Mouse (Mus musculus): Measurements from ENCODE around the gene Sh2d3c.

The Sh2d3c gene

DNA sequence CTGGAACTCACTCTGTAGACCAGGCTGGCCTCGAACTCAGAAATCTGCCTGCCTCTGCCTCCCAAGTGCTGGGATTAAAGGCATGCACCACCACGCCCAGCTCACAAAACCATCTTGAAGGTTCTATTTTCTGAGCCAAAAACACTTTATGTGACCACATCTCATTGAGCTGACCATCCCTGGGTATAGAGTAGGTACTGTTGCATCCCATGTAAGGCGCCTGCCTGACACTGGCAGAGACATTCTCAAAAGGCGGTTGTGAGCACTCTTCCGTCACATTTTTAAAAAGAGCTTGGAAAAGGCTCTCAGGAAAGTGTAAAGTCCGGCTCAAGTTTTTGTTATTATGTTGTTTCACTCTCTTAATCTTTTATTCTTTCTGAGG lies 35.8 kb downstream of the Sh2d3c start:
- DNase-seq (ENCODE audit: low spot score in 2 of 2): no peak

DNA sequence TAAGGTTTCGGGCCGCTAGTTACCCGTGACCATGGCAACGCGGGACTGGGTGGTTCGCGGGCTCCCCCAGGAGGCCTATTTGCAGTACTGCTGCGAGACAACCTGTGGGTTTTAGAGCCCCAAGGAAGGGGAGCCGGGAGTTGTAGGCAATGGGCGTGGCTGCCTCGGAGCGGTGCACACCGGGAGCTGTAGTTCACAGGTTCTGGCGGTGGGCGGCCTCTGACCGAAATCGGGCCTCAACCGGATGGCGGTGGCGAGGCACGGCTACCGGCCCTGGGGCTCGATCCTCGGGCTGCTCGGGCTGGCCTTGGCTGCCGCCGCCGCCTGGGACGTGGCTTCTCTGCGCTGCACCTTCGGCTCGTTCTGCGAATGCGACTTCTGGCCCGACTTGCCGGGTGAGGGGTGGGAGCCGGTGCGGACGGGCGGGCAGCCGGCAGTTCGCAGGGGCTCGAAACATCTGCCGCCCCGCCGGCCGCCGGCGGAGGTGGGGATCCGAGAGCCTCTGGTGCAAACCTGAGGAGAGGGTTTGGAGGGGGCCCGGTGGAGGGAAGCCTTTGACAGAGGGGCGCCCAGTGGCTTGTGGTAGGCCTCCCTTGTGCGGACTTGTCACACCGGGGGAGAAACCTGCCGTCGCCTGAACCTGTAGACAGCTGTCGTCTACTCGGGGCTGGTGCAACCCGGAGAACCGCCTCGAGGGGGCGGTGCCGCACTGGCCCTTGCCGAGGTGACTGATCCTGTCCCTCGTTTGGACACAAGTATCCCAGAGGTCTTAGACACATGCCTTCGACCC lies 36.4 kb downstream of the Sh2d3c start, which contains the start of gene Tor2a:
Gene Tor2a, plus strand, starts transcription at position 179 of the 790 bp plus-strand sequence.
- peak; percentile 94 to 98 for DNase-seq (ENCODE audit: low spot score in 2 of 2)

DNA sequence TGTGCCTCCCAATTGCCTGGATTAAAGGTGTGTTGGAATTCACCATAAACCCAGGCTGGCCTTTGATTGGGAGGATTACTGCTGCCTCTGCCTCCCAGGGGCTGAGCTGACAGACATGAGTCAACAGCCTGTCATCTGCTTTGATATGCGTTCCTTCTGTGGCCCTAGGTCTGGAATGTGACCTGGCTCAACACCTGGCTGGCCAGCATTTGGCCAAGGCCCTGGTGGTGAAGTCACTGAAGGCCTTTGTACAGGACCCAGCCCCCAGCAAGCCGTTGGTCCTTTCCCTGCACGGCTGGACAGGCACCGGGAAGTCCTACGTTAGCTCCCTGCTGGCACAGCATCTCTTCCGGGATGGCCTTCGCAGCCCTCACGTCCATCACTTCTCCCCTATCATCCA lies 37.6 kb downstream of the Sh2d3c start:
- DNase-seq (ENCODE audit: low spot score in 2 of 2): no peak

DNA sequence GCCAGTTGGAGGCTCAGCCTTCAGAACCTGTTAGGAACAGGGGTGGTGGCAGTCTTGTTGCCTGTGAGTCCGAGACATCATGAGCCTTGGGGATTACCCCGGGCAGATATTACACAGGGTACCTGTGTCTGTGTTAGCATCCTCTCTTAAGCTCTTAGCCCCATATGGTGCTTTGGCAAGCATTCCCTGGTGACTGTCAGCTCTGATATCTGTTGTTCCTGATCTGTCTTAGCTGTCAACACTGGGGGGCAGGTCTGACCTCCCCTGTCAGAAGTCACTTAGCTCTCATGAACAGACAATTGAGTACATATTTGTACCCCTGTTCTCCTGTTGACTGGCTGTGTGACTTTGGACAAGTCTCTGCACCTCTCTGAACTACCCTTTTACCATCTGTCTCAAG lies 38.1 kb downstream of the Sh2d3c start:
- no peak for DNase-seq (ENCODE audit: low spot score in 2 of 2)

DNA sequence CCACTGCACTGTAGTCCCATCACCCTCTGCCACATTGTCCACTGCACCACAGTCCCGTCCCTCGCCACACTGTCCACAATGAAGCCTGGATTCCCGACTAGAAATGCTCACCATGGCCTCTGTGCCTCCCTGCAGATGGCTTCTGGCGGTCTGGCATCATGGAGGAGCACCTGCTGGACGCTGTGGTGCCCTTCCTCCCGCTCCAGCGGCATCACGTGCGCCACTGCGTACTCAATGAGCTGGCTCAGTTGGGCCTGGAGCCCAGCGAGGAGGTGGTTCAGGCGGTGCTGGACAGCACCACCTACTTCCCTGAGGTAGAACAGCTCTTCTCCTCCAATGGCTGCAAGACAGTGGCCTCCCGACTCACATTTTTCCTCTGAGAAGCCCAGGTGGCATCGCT lies 40.5 kb downstream of the Sh2d3c start:
- no peak for DNase-seq (ENCODE audit: low spot score in 2 of 2)

DNA sequence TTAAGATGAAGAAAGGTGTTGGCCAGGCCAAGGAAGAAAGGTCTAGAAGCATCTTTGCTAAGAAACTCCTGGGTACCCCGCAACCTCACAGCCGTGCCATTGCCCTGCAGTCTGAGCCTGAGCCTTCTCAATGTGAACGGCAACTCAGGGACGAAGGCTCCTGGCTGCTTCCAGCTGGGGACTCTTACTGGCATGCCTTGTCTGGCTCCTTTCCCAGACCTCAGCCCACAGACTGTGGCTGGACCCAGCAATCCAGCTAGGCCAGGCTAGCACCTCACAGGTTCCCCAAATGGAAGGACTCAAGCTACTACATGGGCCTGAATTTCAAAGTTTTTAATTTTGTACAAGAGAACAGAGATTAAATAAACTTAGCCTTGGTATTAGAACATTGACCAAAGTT lies 41.0 kb downstream of the Sh2d3c start:
- no peak for DNase-seq (ENCODE audit: low spot score in 2 of 2)

DNA sequence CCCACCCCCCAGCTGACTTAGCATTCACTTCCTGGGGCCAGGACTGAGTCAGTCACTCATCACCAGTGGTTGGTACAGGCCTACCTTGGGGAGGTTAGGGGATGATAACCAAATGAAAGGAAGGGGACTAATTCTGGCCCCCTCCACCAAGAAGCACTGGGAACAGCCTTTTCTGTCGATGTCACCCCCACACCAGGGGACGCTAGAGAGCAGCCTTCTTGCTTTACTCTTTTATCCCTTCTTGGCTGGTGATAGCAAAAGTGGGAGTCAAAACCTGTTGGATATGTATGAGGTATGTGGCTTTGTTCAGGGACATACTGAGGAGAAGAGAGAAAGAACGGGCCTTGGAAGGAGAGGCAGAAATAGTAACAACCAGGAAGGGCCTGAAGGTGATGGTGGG lies 42.5 kb downstream of the Sh2d3c start:
- DNase-seq (ENCODE audit: low spot score in 2 of 2): no peak

DNA sequence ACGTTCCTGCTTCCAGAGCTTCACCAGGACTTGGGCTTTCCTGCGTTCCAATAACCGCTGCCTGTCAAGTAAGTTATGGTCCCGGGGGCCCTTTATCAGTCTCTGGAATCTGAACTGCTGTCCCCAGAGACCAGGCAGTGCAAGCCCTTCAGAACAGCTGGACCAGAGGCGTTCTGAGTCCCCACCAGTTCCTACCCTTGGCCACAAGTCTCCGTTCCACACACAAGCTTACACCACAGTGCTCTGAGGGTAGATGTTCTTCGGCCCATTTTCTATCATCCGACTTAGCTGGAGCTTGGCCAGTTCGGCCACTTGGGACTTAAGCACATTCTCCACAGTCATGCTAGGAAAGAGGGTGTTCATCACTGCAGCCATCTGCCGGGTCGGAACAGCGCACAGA lies 46.4 kb downstream of the Sh2d3c start:
- DNase-seq (ENCODE audit: low spot score in 2 of 2): no peak

DNA sequence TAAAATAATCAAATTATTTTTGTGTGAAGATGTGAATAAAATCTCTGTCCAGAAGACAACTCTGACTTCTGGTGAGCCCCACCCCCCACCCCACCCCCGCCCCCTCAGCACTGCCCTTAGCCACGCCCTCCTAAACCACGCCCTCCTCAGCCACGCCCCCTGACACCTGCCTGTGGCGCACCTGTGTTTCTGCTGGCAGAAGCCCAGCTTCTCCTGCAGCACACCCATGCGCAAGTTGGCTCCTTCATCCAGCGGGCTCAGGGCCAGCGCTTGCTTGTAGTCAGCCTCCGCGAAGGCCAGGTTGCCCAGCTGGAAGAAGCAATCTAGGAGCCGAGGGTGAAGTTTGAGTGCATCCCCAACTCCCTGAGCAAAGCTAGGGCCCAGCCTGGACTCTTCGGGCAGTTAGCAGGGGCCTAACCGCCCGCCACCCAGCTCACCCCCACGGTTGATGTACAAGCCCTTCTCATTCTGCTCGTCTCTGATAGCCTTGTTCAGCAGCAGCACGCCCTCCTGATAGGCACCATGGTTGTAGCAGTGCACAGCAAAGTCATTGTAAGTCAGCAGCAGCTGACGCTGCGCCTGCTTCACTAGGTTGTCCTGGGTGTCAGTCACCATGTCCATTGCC lies 47.9 kb downstream of the Sh2d3c start:
- no peak for DNase-seq (ENCODE audit: low spot score in 2 of 2)

DNA sequence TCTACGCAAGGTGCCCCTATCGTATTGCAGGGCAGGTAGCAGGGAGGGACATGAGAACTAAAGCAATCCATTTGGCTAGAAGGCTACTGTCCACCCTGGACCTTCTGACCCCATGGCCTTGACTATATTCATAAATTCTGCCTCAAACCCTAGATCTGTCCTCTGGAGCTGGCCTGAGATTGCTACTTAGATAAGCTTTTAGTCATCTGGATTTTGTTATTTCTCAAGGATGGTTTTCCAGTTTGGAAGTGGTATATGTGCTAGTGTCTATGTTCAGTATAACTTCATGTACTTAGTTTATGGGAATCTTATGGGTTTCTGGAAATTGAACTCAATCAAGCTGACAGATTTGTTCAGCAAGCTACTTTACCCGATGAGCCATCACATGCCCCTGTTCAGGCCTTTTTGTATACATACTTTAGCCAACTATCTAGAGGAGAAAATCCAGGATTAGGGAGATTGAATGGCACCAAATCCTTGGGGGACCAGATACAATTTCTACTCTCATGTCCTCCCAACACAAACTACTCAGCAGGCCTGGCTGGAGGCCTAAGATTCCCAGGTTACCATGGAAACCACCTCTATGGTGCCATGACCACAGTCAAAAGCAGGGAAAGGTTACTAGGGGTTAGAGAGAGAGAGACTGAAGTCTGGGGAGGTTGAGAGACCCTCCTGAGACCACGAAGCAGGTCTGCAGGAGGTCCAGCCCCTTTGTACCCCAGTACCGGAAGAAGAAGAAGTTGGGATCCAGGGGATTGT lies 48.7 kb downstream of the Sh2d3c start:
- DNase-seq (ENCODE audit: low spot score in 2 of 2): no peak

DNA sequence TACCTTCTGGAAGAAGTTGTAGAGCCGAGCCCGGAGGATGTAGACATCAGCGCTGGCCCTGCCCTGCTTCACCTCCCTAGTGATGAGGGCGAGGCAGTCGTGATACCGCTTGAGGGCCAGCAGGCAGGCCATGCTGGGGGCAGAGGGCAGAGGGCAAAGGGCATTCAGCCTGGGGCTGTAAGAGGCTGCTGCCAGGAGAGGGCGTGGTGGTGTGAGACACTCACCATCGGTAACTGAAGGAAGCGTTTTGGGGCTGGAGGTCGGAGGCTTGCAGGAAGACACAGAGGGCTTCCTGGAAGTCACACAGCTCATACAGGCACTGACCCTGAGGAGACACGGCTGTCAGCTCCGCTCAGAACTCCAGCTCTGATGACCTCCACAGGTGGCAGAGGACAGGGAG lies 51.0 kb downstream of the Sh2d3c start:
- no peak for DNase-seq (ENCODE audit: low spot score in 2 of 2)

DNA sequence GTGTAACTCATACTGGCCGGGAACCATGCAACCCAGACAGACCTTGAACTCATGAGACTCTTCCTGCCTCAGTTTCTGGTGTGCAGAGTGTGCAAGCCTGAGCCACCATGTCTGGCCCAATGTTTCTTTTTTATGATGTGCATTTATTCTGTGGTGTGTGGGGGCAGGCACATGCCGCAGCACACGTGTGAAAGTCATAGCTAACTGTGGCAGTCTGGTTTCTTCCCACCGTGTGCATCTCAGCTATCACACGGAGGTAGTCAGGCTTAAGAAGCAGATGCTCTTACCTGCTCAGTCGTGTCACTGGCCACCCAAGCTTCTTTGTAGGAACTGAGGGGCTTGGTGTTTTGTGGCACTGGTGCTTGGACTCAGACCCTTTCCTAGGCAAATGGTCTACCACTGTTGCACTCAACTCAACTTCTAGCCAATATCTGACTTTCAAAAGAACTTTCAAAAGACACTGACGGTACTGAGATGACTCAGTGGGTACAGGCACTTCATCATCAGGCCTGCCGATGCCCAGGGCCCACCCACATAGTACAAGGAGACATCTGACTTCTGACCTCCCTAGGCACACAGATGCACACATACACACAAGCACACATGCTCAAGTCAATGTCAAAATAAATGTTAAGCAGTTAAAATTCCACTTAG lies 51.9 kb downstream of the Sh2d3c start:
- no peak for DNase-seq (ENCODE audit: low spot score in 2 of 2)

DNA sequence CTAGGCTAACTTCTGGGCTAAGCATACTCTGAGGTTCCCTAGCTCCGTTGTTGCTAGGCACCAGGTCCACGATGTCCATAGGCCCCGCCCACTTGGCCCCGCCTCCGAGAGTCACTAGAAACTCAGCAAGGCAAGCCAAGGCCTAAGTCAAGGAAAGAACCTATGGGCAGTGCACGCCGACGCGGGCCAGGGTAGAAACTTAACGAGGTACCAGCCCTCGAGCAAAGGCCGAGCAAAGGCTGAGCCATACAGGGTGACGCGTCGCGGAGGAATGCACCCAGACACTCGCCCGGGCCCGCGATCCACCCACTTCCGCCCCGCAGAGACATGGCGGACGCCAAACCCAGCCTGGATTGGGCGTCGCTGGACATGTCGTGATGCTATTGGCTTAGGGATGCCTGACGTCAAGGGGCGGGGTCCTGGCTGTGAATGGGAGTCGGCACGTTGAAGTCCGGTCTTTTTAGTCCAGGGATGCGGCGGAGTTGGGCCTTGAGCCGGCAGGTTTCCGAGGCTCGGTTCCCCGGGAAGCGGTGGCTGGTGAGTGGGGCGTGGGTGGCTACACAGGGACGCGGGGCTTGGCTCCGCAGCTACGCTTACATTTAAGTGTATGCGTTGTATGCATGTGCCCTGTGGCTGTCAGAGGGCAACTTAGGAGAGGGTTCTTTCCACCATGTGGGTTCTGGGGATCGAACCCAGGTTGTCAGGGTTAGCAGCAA lies 54.7 kb downstream of the Sh2d3c start, which contains the start of the genes Ttc16 and Ptrh1:
Gene Ttc16, minus strand, starts transcription at position 275 of the 716 bp plus-strand sequence.
Gene Ptrh1, plus strand, starts transcription at position 428 of the 716 bp plus-strand sequence.
- DNase-seq (ENCODE audit: low spot score in 2 of 2): peak; percentile 89 to 97

DNA sequence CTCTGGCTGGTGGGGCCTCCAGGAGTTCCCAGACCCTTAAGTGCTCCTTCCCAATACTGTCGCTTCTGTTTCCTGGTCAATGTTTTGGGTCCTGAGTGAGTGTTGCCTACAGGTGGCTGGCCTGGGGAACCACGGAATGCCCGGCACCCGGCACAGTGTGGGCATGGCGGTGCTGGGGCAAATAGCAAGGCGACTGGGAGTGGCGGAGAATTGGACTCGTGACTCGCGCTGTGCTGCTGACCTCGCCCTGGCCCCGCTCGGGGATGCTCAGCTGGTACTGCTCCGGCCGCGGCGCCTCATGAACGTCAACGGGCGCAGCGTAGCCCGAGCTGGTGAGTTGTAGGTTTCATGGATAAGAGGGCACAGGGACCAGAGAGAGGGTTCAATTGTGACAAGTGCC lies 55.3 kb downstream of the Sh2d3c start:
- no peak for DNase-seq (ENCODE audit: low spot score in 2 of 2)

DNA sequence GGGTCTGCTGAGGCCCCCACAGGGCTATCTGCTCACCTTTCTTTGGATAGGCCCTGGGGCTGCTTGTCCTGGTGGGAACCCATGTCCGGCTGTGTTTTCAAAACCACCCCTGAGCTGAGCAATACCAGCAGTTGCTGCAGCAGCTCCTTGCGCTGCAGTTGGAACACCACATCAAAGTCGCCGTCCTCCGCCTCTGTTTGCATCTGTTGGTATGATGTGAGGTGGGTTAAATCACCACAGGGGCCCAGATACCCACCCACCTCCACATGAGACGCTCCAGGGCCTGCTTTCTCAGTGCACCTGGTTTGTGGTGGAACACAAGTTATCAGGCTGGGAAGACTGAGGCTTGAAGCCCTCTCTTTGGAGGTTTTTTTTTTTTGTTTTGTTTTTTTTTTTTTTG lies 57.2 kb downstream of the Sh2d3c start:
- DNase-seq (ENCODE audit: low spot score in 2 of 2): no peak

DNA sequence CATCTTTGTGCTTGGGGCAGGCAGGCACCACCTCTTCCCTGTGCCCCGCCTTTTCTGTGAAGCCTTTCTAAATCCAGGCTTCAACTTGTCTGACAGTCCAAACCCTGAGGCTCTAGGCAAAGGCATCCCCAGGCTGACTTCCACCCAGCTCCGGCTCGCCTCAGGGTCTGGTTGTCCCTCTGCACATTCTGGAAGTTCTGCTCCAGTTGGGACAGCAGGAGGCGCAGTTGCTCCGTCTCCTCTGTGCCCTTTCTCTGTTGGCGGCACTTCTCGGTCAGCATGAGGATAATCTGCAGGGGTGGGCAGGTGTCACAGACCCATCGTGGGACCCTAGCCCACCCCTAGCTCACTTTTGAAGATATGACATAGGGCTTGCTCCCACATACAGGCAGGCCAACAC lies 58.3 kb downstream of the Sh2d3c start:
- DNase-seq (ENCODE audit: low spot score in 2 of 2): peak in 1 of 2 experiments; percentile 61

DNA sequence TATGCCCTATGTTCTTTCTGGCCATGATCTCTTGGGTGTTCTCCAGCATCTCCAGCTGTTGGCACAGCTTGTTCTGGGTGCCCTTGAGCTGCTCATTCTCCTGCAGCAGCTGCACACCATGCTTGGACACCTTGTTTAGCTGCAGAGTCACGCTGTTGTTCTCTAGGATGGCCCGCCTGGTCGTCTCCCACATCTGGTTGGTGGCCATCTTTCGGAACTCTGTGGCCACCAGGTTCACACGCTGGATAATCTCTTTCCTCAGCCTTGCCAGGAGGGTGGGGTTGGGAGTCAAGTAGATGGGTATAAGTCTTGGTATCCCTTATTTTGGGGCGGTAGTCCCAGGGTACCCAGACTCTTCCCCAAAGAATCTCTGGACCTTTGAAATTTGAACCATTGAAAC lies 58.9 kb downstream of the Sh2d3c start:
- DNase-seq (ENCODE audit: low spot score in 2 of 2): no peak

DNA sequence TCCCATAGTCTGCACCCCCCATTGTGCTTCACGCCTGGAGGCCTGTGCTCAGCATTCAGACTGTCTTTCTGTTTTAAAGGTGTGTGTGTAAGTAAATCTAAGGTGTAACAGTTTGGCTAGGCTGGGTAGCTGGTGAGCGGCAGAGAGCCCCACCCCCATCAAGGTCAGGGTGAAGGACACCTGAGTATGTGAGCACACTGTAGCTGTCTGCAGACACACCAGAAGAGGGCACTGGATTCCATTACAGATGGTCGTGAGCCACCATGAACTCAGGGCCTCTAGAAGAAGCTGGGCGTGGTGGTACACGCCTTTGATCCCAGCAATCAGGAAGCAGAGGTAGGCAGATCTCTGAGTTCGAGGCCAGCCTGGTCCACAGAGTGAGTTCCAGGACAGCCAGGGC lies 60.9 kb downstream of the Sh2d3c start:
- DNase-seq (ENCODE audit: low spot score in 2 of 2): no peak

DNA sequence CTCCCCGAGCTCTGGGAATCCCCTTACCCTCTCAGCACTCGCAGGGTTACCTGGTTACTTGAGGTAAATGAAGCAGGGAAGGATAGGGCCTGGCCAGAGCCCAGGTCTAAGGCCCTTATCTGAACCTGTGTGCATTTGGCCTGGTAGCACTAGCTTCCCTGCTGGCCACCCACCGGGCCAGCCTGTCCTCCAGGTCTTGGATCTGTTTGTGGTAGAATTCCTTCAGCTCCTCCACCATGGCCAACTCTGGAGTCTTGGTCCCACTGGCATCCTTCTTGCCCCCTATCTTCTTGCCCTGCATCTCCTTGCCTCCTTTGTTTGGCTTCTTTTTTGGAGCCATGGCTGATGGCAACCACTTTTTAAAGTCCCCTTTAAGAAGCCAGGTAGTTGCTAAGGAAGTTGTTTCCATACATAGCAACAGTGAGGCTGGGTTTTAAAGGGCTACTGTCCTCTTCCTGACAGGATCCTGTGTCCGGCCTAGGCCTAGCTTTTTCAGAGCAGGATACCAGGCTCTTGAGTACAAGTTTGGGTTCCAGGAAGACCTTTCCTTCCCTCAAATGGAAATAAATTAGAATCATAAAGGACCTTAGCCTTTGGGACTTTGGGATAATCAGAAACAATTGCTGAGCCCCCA lies 63.3 kb downstream of the Sh2d3c start, which contains the start of gene Cfap157:
Gene Cfap157, minus strand, starts transcription at position 381 of the 634 bp plus-strand sequence.
- peak in 1 of 2 experiments; percentile 35 for DNase-seq (ENCODE audit: low spot score in 2 of 2)

DNA sequence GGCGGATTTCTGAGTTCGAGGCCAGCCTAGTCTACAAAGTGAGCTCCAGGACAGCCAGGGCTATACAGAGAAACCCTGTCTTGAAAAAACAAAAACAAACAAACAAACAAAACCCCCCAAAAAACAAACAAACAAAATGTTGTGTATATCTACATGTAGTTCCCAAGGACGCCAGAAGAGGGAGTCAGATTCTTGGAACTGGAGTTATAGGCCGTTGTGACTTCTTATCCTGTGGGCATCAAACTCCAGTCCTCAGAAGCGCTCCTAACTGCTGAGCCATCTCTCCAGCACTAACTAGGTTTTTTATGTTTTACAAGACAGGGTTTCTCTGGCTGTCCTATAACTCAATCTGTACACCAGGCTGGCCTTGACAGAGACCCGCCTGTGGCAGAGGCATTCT lies 66.3 kb downstream of the Sh2d3c start:
- DNase-seq (ENCODE audit: low spot score in 2 of 2): no peak

DNA sequence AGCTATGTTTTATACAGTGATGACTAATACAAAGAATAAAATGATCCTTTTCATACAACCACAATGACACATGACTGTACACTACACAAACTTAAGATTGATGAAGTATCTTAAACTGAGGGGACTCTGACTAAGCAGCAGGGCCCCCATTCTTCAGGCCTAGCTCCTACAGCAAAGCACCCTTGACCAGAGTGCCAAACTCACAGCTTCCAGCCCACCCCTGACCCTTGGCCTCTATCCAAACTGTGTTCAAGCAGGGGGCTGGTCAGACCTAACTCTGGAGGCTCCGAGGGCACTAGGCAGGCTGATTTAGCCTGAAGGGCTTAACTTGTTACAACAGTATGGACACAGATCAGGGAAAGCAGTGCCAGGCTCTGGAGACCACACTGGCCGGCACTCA lies 67.7 kb downstream of the Sh2d3c start:
- DNase-seq (ENCODE audit: low spot score in 2 of 2): no peak
